Mouse (Mus musculus): ENCODE measurements at regions not wholly inside any gene's neighbourhood (a gene's known extent, or its start where the extent isn't known, plus 50 kb on each side); places are given as distances from the start of the nearest gene placed in this dataset.
A peak's percentile ranks its signal among the peaks of the same experiment; 100 is the strongest.
"Not testable (repeated sequence)": the region's sequence is repeated elsewhere in the genome, so short reads cannot be mapped to it uniquely, and the experiment has no call there.

DNA sequence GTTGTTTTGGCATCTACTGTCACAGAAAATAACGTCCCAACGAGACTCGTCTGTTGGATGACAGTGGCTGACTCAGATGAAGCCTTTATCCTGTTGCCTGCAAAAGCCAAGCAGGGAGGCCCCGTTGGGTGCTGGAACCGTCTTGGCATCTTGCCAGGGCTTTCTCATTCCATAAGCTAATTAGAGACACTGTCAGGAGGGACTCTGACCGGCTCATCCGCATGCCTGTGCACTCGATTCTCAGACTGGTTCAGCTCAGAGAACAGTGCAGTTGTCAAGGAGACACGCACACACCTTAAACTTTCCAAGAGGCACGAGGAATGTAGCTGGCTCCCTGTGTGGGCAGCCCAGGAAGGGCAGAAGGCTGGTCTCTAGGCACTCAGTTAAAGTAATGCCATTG is 169.0 kb upstream of the Sulf2 start:
- DNase-seq (ENCODE audit: low spot score in 2 of 2): peak in 1 of 2 experiments; percentile 39

DNA sequence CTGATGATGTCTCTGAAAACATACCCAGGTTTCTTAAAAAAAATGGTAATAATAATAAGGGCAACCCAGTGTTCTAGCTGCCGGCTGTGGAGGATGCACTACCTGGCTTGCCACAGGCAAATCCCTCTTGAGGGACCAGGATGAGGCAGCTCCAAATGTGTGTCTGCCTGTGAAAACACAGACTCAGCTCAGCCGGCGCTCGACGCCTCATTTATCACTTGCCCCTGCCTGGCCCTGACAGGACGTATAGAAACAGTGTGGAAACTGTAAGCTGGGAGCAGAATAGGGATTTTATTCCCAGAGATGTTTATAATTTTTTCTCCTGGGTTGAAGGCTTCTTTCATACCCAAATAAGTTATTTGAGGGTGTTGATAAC is 167.2 kb upstream of the Sulf2 start:
- no peak for DNase-seq (ENCODE audit: low spot score in 2 of 2)

DNA sequence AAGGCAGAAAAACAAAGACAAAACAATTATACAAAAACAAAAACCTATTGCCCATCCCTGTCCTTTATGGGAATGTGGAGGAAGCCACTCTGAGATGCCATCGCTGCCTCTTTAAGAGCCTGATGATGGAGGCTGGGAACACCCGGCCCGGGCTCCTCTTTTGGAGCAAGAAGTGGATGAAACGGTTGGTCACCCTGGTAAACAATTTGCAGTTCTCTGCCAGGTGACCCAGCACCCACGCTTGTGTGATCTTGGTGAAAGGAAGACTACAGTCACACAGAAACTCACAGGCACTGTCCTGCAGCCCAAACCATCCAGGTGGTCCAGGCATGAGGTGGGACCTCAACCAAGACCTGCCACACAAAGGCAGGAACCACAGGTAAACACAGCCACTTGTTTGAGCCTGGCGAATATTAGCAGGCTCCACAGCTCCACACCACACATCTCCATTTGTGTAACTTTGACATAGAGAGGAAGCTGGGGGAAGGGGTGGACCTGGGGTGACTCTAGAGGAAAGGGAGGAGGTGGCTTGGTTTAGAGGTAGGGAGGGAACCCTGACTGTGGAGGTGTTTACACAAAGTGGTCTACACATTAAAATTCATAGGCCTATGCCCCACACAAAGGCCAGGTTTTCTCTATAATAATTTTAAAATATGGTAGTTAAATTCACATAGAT is 166.7 kb upstream of the Sulf2 start:
- no peak for DNase-seq (ENCODE audit: low spot score in 2 of 2)

DNA sequence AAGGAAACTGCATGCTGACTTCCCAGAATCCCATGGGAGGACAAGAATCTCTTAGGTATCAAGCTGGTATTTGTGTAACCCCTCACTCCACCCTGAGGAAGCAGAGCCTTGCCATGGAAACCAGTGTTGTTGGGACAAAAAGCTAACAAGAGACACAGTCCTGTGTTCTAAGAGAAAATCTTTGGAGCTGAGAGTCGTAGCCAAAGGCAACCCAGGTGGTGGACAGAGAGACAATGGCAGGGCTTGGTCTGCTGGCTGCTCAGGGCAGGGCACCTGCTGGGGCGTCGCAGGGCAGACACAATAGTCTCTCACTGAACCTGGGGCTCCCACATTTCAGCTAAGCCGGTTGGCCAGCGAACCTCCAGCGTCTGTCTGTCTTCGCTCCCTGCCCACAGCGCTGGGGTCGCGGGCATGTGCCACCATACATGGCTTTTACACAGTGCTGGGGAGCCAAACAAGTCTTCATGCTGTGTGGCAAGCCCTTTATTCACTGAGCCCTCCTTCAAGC is 161.0 kb upstream of the Sulf2 start:
- DNase-seq (ENCODE audit: low spot score in 2 of 2): no peak

DNA sequence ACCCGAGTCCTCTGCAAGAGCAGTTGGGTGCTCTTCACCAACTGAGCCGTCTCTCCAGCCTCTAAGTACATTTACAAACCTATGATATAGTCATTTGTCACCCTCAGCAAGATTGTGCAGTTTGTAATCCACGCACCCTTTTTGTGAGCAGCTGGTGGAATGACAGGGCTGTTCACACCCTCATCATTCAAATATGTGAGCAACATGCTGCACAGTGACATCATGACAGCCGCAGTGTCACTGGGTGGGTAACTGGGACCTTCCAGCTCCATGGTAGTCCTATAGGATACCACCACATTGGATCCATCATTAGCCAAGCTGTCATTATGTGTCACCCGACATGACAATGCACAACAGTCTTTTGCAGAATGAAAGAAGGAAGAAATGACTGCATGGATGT is 155.0 kb upstream of the Sulf2 start:
- DNase-seq (ENCODE audit: low spot score in 2 of 2): peak; percentile 17 to 23

DNA sequence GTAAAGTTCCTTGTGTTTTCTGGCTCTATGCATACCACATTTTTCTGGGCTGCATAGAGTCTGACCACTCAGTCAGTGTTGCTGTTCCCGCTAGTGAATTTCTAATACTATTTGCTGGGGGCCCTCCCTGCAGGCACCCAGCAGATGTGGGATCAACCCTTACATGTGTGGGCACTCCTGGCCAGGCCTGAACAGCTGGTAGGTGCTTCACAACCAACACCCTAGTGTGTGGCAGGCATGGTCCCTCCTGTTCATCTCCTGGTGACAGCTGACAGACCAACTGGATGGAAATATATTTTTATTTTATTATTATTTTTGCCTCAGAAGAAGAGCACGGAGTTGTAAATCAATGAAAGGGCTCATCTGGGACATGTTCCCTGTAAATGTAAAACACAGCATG is 154.4 kb upstream of the Sulf2 start:
- DNase-seq (ENCODE audit: low spot score in 2 of 2): no peak

DNA sequence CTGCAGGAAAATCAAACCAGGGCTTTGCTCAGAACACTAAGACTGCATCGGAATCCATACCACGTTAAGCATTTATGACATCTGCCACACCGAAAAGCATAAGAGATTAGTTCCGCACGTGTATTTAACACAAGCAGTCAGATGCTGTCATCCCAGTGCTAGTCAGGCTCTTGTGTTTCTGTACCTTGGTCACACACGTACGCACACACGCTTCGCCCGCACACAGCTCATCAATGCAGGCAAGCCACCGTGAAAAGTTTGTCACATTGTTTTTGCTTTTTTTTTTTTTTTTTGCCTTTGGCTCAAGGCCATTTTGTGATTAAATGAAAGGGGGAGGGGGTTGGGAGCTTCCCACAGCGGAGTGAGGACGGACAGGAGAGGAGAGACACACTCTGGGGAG is 152.1 kb upstream of the Sulf2 start:
- no peak for DNase-seq (ENCODE audit: low spot score in 2 of 2)

DNA sequence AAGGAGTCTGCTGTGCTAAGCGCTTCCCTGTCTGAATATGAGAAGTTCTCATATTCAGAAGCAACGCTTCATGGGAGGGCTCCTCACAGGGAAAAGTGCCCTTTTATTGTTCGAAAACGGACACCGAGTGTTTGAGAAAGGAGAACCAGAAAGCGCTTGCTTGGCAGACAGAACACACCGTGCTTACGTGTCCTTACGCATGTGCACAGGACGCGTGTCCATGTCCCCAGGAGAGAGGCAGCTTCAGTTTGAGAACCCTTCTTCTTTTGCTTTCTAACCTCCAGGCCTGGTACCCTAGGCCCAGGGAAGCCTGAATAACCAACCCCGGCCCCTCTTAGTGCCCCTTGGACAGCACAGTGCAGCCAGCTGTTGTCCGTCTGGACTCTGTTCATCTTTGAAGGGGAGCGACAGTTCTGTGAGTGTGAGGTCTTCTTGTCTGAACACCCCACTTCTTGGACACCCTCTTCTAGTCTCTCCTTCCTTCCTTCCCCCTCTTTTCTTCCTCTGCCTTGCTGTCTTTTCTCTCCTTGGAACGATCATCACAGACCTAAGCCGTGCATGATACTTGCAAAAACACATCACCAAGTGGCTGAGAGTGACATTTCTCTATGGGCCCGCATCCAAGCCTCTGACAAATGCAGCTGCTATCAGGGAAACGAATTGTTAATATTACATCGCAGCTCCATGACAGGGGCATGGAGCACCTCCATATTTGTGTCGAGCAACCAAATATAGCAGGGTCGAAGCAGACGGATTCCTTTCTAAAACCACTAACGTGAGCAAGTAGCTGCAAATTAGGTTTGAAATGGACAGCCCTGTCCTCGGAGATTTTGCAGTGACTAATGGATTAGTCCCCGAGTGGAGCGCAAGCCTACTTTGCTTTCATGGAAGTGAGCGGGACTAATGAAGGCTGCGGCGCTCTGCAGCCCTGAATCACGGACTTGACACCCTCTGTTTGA is 149.9 kb upstream of the Sulf2 start:
- DNase-seq (ENCODE audit: low spot score in 2 of 2): peak in 1 of 2 experiments; percentile 12

DNA sequence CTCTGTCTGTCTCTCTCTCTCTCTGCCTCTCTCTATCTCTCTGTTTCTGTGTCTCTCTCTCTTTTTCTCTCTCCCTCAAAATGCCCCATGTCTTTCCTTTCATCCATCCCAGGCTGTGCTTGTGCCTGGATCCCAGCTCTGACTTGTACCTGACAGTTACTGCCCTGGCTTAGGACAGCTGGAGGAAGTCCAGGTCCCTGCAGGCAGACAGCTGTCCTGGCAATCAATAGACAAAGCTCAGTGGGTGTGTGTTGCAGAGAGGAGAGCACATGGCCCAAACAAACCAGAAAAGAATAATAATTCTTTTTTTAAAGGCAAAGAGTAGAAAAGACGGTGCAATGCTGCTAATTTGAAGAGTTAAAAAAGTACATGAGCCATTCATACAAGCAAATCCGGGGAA is 148.4 kb upstream of the Sulf2 start:
- DNase-seq (ENCODE audit: low spot score in 2 of 2): no peak

DNA sequence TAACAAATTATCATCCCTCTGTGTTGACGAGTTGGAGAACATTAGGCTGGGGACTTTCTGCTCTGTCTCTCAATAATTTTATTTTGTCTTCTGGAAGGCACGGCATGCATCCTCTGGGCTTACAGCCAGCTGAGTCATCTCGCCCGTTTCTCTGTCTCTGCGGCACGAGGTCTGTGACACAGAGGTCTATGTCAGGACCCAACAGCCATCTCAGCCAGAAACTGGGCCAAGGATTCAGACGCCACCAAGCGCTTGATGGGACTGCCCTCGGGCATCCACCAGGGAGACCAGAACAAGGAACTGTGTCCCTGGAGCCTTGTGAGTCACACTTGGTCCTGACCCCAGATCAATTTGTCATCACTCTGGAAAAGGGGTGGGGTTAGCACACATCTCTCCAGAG is 145.7 kb upstream of the Sulf2 start:
- DNase-seq (ENCODE audit: low spot score in 2 of 2): peak; percentile 19 to 35

DNA sequence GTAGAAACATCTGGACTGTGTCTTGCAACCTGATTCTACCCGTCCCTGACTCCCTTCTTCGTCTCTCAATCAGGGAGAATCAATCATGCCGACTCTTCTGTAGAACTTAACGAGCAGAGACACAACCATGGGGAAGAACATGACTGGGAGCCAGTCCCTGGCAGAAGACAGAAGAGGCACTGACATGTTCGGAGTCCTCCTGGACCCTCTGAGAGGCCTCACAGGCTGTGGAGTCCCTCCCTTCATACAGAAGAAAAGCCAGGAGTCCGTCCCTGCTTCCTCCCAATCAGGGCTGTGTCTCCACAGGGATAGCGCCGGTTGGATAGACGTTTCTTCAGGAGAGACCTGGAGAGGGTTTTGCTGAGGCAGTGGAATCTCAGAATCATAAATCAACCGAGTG is 139.2 kb upstream of the Sulf2 start:
- DNase-seq (ENCODE audit: low spot score in 2 of 2): no peak

DNA sequence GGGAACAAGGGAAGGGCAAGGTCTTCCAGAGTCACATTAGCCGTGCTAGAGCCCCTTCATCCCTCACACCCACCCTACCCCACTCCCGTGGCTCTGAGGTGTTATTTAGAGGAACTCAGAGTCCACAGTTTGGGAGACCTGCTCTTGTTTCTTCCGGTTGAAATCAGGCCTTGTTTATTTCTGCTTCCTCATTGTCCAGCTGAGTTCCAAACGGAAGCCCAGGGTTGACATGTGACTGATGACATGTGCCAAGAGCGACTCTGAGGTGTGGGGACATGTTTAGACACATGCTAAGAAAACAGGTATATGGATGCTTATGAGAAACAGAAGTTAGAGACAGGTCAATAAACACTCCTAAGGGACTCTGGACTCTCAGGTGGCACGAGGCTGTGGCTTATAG is 137.5 kb upstream of the Sulf2 start:
- DNase-seq (ENCODE audit: low spot score in 2 of 2): no peak

DNA sequence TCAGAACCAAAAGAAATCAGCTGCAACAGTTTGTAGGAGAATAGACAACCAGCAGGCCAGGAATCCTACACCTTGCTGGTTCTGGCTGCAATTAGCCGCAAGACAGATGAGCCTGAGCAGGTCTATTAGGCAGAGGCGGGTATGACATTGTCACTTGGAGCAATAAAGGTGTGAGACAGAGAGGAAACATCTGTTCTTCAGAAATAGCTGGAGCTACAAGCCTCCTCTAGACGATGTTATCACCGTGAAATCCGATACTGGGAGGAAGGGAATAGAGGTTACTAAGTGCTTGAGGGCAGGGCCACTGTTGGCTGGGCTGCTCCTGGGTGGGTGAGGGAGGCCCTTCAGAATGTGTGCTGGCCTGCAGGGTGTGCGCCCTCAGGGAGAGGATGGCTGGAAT is 135.8 kb upstream of the Sulf2 start:
- DNase-seq (ENCODE audit: low spot score in 2 of 2): no peak

DNA sequence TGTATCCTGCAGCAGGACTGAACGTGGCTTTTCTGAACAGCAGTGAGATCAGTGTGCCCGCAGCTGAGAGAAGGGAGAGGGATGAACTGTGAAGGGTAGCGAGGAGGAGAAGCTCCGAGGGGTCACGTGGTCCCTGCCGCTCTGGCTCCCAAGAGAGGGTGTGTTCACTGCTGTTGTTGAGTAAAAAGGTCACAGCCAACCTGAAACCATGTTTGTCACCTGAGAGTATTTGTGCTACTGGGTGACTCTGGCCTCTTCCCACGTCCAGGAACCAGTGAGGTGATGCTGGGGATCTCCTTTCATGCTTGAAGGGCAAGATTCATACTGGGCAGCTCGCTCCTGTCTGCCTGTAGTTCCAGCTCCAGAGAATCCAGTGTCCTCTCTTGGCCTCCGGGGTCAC is 135.4 kb upstream of the Sulf2 start:
- DNase-seq (ENCODE audit: low spot score in 2 of 2): no peak

DNA sequence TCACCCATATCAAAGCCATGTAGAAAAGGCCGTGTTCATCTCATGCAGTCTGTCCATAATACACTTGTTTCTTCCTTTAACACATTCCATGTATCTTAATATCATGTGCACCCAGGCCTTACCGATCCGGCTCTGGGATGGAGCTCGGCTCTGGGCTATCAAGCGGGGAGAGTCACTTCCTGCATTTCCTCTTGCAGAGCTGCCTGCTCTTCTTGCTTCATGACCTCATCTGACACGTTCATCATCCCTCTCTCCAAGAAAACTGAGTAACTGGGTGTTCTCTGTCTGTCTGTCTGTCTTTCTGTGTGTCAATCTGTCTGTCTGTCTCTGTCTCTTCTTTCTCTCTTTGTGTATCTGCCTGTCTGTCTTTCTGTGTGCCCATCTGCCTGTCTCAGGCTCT is 133.7 kb upstream of the Sulf2 start:
- no peak for DNase-seq (ENCODE audit: low spot score in 2 of 2)

DNA sequence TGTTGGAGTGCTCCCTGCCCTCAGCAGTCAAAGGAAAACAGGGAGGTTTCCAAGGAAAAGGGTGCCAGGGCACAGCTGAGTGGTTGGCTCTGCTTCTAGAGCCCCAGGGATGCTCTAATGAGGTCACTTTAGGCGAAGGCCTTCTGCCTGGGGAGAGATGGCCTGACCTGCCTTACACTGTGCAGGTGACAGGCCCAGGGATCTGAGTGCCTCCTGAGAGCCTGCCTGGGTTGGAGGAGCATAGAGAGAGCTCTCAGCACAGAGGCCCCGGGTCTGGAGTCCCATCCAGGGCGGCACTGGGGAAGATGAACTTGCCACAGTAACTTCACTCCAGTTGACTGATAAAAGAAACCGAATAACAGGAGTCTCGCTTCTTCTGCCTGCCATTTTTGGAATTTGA is 125.7 kb upstream of the Sulf2 start:
- not testable (repeated sequence) for DNase-seq (ENCODE audit: low spot score in 2 of 2)

DNA sequence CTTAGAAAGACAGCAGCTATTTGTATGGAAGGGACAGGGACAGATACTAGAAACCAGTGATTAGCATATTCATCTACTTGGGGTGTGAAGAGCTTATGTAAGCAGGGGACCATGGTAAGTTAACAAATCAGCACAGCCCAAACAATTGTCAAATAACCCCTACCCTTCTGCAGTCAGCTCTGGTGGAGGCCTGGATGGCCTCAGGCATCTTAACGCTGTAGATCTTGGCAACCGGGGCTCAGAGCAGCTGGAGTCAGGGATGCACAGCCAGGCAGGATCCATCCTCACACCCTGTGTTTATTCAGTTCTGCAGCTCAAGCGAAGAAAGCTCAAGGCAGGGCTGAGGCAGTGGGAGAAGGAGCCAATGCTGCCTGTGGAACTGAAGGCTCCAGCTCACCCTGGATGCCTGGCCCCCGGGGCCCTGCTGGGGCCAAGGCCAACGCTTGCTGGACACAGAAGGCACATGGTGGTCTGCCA is 125.2 kb upstream of the Sulf2 start:
- peak; percentile 12 to 19 for DNase-seq (ENCODE audit: low spot score in 2 of 2)

DNA sequence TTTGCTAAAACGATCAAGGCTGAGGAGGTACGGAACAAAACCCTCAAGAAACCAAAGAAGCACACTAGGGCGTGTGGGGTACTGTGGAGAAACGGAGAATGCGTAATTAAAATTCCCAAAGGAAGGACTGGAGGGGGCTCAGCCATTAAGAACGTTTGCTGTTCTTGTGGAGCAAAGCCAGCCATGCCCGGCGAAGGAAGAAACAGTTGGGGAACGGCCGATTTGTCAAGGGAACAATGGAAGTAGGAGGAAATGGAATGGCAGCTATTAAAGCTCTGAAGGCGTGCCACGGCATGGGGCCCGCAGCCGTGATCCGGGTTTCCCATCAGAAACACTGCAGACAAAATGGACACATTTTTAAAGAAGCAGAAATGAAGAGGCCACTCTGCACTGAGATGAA is 124.2 kb upstream of the Sulf2 start:
- no peak for DNase-seq (ENCODE audit: low spot score in 2 of 2)

DNA sequence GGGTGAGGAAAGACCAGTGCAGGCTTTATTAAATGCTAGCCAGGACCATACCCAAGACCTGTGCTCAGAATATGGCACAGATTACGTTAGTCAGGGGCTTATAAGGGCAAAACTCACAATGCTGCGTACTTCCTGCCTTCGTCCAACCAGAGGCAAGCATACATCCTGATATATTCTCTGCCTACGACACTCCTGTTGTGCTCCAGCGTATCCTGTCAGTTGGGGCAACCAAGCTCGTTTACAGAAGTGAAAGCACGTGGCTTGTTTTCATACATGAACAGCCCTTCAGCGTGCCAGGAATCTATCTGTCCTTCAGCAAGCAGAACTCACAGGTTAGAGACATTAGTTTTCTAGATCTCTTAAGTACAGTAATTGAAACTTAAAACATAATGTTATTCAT is 119.9 kb upstream of the Sulf2 start:
- DNase-seq (ENCODE audit: low spot score in 2 of 2): no peak

DNA sequence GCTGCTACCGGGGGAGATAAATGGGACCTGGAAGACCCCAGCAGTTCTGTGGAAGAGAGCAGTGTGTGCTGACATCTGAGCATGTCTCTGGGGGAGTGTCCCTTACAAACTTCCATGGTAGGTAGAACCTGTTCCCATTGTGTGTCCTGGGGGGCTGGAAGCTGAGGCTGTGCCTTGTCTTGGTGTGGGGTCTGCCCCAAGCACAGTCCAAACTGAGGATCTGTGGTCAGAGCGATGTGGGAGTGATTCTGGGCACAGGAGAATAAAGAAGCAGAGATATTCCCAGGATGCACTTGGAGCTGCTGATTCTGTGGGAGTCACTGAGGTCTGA is 118.5 kb upstream of the Sulf2 start:
- DNase-seq (ENCODE audit: low spot score in 2 of 2): no peak

DNA sequence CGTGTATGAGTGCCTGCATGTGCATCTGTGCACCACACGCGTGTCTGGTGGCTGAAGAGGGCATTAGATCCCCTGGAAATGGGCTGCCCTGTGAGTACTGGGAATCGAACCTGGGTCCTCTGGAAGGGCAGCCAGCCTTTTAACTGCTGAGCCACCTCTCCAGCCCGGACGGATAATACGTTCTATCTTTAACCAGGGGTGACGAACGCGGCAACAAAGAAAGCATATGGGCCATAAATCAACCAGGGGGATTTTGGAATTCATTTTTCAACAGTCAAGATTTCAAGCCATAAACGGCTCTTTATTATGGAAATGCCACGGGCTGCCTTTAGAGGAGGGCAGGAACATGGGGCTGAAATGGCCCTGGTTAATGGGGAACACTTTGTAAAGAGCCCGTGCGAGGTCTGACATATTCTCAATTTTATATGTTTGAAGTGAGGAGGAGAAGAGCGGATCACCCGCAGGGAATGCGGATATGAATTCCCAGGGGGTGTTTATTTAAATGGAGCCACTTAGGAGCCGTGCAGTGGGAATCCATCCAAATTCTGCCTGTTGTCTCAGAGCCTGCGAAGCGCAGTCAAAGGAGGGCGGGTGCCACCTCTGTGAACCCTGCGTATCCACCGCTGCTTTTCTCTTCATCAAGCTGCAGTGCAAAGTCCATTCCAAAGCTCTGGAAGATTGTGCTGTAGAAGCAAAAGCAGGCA is 118.0 kb upstream of the Sulf2 start:
- peak in 1 of 2 experiments; percentile 12 for DNase-seq (ENCODE audit: low spot score in 2 of 2)

DNA sequence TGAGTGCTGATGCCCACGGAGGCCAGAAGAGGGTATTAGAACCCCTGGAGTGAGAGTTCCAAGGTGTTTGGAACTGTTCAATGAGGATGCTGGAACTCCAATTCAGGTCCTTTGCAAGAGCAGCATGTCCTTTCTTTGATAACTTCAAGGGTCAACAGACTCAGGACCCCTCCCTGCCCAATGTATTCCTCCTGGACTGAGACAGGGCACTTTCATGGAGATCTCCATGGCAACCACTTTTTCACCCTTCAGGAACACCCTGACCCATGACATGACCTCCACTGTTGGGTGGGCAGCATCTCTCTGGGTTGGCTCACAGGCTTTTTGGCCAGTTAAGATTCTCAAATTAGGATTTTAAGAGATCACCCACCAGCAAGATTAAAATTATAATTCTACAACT is 117.4 kb upstream of the Sulf2 start:
- no peak for DNase-seq (ENCODE audit: low spot score in 2 of 2)

DNA sequence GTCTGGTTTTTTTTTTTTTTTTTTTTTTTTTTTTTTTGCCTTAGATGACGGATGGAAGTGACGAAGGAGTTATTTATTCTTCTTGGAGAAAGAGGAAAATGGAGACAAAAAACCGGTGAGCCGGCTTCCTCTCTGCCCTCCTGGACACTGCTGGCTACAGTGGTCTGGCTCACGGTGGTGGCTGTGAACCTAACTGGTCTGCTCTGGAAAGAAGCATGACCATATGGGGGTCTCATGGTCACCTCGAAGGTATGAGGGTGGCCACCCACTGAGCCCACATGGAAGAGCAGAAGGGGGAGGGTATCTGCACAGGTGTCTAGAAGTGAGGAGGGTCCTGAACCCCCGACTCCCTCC is 116.7 kb upstream of the Sulf2 start:
- no peak for DNase-seq (ENCODE audit: low spot score in 2 of 2)
